Mouse (Mus musculus) brain, embryonic 14.5 days (tissue): ENCODE data around the gene Rnf151.

Experiments
- CTCF ChIP-seq: fragments of 200-500 bp; IDR thresholded peaks from 2 replicates; pipeline ENCODE4 v1.5.1; 2012; ENCODE audit warnings: inconsistent platforms, mild to moderate bottlenecking, moderate library complexity, borderline replicate concordance; ENCODE audit not compliant: insufficient read depth, insufficient read length; ENCODE audit errors: extremely low read depth
- POLR2A ChIP-seq: fragments of 200-500 bp; IDR thresholded peaks from 2 replicates; pipeline ENCODE4 v1.6.1; 2012; ENCODE audit warnings: mild to moderate bottlenecking, inconsistent platforms, borderline replicate concordance; ENCODE audit not compliant: poor library complexity, insufficient read depth, insufficient read length, severe bottlenecking; ENCODE audit errors: extremely low read depth

DNA sequence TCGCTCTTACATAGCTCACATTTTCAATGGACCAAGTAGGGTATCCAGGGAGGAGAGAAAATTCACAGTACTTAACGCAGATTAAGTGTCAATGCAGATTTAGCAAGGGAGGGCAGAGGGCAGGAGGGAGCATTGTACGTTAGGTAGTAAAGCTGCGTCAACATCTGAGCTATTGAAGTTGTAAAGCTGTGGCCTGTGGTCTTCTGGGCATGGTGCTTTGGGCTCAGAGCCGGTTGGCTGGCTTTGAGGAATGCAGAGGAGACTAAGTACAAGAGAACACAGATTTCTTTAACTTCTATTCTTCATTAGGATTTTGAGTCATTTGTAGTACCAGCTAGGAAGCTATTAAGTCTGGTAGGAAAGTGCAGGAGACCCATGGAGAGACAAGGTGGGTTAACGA, 2.3 kb downstream of the Rnf151 start:
- TF ChIP-seq CTCF (no peak), POLR2A (no peak)
